In the genomic region with DNA sequence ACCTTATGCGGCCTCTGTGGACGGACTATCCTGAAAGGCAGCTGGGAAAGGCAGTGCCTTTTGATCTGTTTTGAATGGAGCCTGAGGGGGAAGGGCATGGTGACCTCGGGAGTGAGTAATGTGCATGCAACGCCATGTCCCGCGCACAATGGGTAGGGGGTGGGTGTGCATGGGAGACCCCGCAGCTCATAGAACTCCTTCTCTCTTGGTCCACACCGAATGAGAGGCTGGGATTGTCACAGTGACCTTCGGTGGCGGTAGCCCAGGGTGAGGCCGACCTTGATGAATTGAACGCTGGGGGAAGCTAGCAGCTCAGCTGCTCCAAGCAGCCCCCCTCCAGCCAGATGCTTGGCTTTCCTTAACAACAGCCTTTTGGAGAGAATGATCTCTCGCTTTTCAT, we compare ENCODE assay signal across 10 mouse cellular contexts.
DNase-seq lines count a peak whose midpoint lies in the region; ATAC-seq lines count a peak whose summit lies in the region.
"Had no signal": no experiment of that assay in that cellular context is flagged by ENCODE, and none has a peak within 500 bp of the region (broad histone marks: within the 10 kb centered on the region; RNA-seq: fewer than 3 reads in every experiment).

No protein-coding gene starts in this region.

- no peak overlapping the region for H3K9ac ChIP-seq in neural tube, embryonic 15.5 days (replicated peaks)
- H3K9ac ChIP-seq: liver, embryonic 14.5 days had no signal

- peak overlapping the region; percentile 65 for H3K27ac ChIP-seq in forebrain, embryonic 10.5 days
- peak overlapping the region; percentile 67 for H3K27ac ChIP-seq in limb, embryonic 10.5 days
- peak overlapping the region; percentile 70 for H3K27ac ChIP-seq in neural tube, embryonic 15.5 days (replicated peaks)
- H3K27ac ChIP-seq: liver, embryonic 14.5 days had no signal

- 4% methylated on average over 13 of the region's 13 CpGs for whole genome bisulfite sequencing in forebrain, embryonic 10.5 days
- WGBS in limb, embryonic 10.5 days, result 17% methylated on average over 13 of the region's 13 CpGs
- 10% methylated on average over 13 of the region's 13 CpGs for WGBS in neural tube, embryonic 15.5 days

- peak; percentile 70 for ATAC-seq in neural tube, embryonic 15.5 days (ENCODE audit: low FRiP score)

- H3K36me3 ChIP-seq in forebrain, embryonic 10.5 days (replicated peaks), result no peaks in the 10 kb centered on the region
- H3K36me3 ChIP-seq in limb, embryonic 10.5 days, result no peaks in the 10 kb centered on the region
- H3K36me3 ChIP-seq in neural tube, embryonic 15.5 days, result no peaks in the 10 kb centered on the region

- no peaks in the 10 kb centered on the region for H3K9me3 ChIP-seq in forebrain, embryonic 10.5 days
- H3K9me3 ChIP-seq in limb, embryonic 10.5 days (replicated peaks), result no peaks in the 10 kb centered on the region
- no peaks in the 10 kb centered on the region for H3K9me3 ChIP-seq in neural tube, embryonic 15.5 days (replicated peaks)

- peak overlapping the region; percentile 9 for H3K4me2 ChIP-seq in neural tube, embryonic 15.5 days

- peaks cover 48% of the 10 kb centered on the region for H3K4me1 ChIP-seq in forebrain, embryonic 10.5 days
- H3K4me1 ChIP-seq in limb, embryonic 10.5 days, result peaks cover 12% of the 10 kb centered on the region
- H3K4me1 ChIP-seq in neural tube, embryonic 15.5 days, result peaks cover 40% of the 10 kb centered on the region

- peak overlapping the region; percentile 29 for H3K4me3 ChIP-seq in forebrain, embryonic 10.5 days
- H3K4me3 ChIP-seq in limb, embryonic 10.5 days, result peak overlapping the region; percentile 11
- no peak overlapping the region for H3K4me3 ChIP-seq in neural tube, embryonic 15.5 days (replicated peaks)

- peak; percentile 21 for DNase-seq in adrenal gland, postnatal 25 days
- DNase-seq in forebrain, embryonic 10.5 days (ENCODE audit: extremely low spot score, low spot score), result peak; percentile 59
- DNase-seq in limb, embryonic 10.5 days (ENCODE audit: low spot score), result peak; percentile 44
- DNase-seq in frontal cortex, postnatal 14 days (ENCODE audit: low spot score in 2 of 2), result no peak
- DNase-seq in spleen, postnatal 10 days (ENCODE audit: low spot score in 2 of 2), result no peak
- DNase-seq in gastrocnemius, postnatal 10 days, result no peak
- DNase-seq: kidney, postnatal 10 days; thymus, postnatal 25 days had no signal

- H3K27me3 ChIP-seq in forebrain, embryonic 10.5 days (ENCODE audit: poor library complexity, severe bottlenecking), result peaks cover 66% of the 10 kb centered on the region
- H3K27me3 ChIP-seq in limb, embryonic 10.5 days (ENCODE audit: low read depth, poor library complexity, severe bottlenecking), result peaks cover 22% of the 10 kb centered on the region
- H3K27me3 ChIP-seq in neural tube, embryonic 15.5 days (replicated peaks), result no peaks in the 10 kb centered on the region

Comparison
In these comparisons a context has a peak if more than half of its experiments do, and no peak if none do; other contexts are left out.
1. DNase-seq: peak in adrenal gland, postnatal 25 days (single experiment), forebrain, embryonic 10.5 days (single experiment) and limb, embryonic 10.5 days (single experiment); none in frontal cortex, postnatal 14 days (0 of 2), spleen, postnatal 10 days (0 of 2) and gastrocnemius, postnatal 10 days (single experiment).
2. Peak in every context shown above with its lines, with median percentiles within 50 percentile points of each other: H3K27ac ChIP-seq.